Mouse (Mus musculus): ENCODE results near the gene Efl1. TPM values are rescaled to one million over a fixed set of nuclear protein-coding genes. Genes with fewer than 3 reads are reported as not detected.
A peak's percentile ranks its signal among the peaks of the same experiment; 100 is the strongest.
"Not testable (repeated sequence)": the region's sequence is repeated elsewhere in the genome, so short reads cannot be mapped to it uniquely, and the experiment has no call there.

Efl1 gene
- total RNA-seq, 4 experiments from 2014 or later = 15.2 to 17.5 (median 15.9) TPM

DNA sequence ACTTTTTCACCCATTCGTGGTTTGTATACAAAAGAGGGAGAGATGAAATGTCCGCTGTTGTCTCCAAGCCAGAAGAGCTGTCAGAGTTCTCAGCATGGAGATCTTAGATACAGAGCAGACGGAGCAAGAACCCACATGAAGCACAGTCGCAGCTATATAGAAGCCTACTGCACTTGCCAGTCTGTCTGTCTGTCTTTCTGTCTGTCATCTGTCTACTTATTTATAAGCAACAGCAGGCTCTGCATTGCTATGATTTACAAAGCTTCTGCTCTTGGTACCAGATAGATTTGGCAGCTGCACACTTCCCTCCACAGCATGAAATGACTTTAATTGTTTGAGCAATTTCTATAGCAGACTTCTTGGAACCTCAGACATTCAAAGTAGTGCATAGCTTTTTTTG lies 110.1 kb downstream of the Efl1 start:
- no peak for DNase-seq (ENCODE audit: low spot score in 2 of 2)

GRCm38 (mm10) chr7:82759091-82759490 lies 110.7 kb downstream of the Efl1 start:
- no peak for DNase-seq (ENCODE audit: low spot score in 2 of 2)

- no peak for DNase-seq (ENCODE audit: low spot score in 2 of 2)
Observed at GRCm38 (mm10) chr7:82764951-82765350, 116.5 kb downstream of the Efl1 start.

DNA sequence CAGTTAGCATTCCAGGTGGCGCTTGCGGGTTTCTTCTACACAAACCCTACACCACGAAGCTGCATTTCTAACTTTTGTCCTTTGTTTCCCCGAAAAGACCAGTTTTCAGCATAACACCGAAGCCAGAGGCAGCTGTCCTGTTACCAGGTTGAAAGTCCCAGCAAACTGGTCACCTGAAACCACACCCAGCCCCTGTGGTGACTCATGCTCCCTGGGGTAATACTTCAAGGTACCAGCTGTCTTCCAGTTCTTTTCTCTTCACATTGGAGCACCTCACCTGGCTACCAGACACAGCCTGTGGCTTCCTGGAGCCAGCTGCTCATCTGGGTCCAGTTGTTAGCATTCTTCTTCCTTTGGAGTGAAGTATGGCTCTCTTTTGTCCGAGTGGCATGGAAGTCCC lies 118.2 kb downstream of the Efl1 start:
- DNase-seq (ENCODE audit: low spot score in 2 of 2) = no peak

- no peak for DNase-seq (ENCODE audit: low spot score in 2 of 2)
Observed at GRCm38 (mm10) chr7:82770207-82770606, 121.8 kb downstream of the Efl1 start.

- not testable (repeated sequence) for DNase-seq (ENCODE audit: low spot score in 2 of 2)
Observed at GRCm38 (mm10) chr7:82770957-82771660, 122.7 kb downstream of the Efl1 start.

- DNase-seq (ENCODE audit: low spot score in 2 of 2) = not testable (repeated sequence)
Observed at GRCm38 (mm10) chr7:82771661-82772021, 123.2 kb downstream of the Efl1 start.

- no peak for DNase-seq (ENCODE audit: low spot score in 2 of 2)
Observed at GRCm38 (mm10) chr7:82772481-82772880, 124.1 kb downstream of the Efl1 start.

DNA sequence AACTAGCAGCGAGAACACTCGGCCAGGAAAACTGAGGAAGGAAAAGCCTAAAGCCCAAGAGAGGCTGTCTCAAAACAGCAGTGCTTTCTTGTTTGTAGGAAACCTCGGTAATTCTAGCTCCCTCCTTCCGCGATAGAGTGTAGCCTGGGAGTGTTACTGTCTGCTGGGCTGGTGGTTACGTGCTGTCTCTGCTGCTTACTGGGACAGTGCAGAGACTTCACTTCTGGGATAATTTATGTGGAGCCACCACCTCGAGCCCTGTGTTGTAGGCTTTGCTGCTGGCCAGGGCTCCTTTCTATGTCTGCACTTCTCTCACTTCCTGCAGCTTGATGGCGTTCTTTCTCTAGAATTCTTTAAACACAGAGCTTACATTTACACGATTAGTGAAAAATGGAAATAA lies 124.7 kb downstream of the Efl1 start:
- no peak for DNase-seq (ENCODE audit: low spot score in 2 of 2)

GRCm38 (mm10) chr7:82773884-82774283 lies 125.5 kb downstream of the Efl1 start:
- no peak for DNase-seq (ENCODE audit: low spot score in 2 of 2)

GRCm38 (mm10) chr7:82775090-82775489 lies 126.7 kb downstream of the Efl1 start:
- DNase-seq (ENCODE audit: low spot score in 2 of 2) = no peak

DNA sequence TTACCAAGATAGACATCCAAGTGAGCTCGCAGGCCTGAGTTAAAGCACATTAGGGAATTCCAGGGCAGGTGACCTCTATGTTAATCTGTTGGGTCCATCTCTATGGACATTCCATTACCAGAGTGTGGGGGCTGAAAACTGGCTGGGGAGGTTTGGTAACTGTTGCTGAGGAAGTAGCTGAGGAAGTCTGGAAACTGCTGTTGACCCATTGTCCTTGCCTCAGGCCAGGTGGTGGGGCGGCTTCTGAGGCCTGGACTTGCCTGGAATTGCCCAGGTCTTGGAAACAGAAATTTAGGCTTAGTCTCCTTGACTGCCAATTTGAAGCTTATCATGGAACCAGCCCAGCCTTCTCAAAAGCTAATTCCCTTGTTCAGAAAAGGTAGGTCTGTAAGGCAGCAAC lies 134.7 kb downstream of the Efl1 start:
- DNase-seq (ENCODE audit: low spot score in 2 of 2) = no peak

DNA sequence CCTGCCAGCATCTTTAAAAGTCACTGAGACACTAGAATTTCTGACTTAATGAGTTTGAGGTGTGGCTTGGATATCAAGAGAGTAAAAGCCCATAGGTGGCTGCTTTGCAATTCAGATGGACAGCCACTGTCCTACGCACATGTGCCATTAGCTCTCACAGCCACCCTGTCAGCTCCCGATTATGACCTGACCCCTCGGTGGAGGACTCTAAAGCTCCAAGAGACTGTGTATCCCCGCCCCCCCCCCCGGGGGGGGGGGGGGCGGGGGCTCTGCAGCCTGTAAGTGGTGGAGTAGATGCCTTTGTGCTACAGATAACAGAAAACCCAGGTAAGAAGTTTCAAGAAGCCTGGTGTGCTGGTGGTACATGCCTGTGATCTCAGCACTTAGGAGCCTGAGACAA lies 135.3 kb downstream of the Efl1 start:
- no peak for DNase-seq (ENCODE audit: low spot score in 2 of 2)

DNA sequence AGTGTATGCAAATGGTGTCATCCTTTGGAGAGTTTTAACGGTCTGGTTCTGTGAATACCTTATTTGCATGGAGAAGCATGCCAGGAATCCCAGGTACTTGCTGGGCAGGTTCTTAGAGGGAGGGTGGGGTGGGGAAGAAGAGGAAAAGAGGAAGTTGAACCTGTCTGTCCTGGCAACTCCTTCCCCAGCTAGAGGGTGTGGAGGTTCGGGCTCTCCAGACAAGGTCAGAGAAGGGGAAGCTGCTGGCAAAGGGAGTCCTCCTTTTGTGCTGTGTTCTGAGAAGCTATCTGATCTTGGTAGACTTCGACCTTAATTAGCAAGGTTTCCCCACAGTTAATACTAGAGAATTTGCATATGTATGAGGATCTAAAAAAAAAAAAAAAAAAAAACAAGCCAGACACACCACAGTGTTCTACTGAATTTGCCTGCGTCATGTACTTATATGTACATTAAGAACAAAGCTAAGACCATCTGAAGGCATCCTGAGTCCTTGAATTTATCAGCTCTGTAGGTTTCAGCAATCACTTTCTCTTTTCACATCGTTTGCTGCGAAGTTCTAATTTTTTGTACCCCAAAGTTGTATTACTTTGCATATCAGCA lies 137.0 kb downstream of the Efl1 start:
- no peak for DNase-seq (ENCODE audit: low spot score in 2 of 2)

DNA sequence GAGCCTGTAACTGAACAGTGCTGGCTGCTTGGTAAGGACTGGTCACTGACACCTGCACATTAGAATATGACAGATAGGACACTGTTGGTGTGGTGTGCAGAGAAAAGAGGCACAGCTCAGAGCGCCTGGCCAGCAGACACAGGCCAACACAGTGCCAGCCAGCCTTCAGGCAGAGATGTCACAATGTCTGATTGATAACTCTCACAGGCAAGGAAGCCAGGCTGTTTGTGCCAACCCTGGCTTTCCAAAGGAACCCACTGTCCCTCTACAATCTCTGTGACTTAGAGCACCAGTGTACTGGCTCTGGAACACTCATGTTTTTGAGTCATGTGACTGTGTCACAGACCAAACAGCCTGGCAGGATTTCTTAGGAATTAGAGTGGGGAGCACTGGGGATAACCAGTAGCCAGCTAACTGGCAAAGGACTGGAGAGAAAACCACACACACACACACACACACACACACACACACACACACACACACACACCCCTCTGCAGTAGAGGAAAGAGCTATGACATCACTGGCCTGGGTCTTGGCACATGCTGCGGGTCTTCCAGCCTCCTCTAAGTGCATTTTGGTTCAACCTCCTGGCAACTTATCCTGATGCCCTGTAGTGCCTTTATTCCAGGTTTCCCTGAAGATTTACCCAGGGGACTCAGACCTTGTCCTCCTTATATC lies 137.7 kb downstream of the Efl1 start:
- peak in 1 of 2 experiments; percentile 29 for DNase-seq (ENCODE audit: low spot score in 2 of 2)

DNA sequence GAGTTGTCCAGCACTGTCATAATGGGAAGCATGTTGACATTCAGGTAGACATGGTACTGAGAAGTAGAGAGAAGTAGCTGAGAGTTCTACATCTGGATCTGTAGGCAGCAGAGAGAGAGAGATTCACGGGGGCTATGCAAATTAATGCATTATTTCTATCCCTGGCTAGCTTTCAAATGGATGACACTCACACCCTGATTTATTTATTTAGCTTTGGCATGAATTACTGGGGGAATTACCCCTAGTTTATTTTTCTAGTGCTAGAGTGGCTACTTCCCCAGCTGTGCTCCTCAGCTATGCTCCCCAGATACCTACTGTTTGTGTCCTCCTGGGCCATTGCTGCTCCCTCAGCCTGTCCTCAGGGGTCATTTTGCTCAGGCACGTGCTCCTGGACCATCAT lies 144.2 kb downstream of the Efl1 start:
- DNase-seq (ENCODE audit: low spot score in 2 of 2) = no peak

DNA sequence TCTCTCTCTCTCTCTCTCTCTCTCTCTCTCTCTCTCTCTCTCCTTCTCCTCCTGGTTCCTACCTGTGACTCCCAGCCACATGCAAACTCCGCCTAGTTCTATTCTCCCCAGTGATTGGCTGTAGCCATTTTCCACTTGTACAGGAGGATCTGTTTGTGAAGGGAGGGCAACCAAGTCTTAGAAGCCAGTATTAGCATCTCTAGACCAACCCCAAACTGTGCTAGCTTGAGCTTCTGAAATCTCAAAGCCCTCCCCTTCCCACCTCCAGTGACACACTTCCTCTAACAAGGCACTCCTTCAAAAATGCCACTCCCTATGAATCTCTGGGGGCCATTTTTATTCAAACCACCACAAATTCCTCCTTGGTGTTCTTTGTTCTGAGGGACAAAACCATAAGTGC lies 144.7 kb downstream of the Efl1 start:
- no peak for DNase-seq (ENCODE audit: low spot score in 2 of 2)

DNA sequence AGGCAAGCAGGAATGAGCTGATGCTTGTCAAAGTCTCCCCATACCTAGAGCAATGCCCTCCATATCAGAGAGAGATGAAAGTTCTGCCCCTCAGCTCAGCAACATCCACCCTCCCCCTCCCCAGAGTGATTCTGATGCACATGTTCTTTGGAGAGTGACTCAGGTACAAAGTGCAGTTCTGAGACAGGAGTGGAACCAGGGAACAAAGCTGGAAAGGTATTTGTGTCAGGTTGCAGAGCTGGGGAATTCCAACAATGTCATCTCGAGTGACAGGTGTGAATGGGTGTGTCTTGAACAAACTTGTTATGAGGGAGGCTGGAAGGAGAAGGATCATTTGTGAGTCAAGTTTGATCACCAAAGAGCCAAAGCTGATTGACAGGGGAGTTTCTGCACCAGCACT lies 146.1 kb downstream of the Efl1 start:
- no peak for DNase-seq (ENCODE audit: low spot score in 2 of 2)

DNA sequence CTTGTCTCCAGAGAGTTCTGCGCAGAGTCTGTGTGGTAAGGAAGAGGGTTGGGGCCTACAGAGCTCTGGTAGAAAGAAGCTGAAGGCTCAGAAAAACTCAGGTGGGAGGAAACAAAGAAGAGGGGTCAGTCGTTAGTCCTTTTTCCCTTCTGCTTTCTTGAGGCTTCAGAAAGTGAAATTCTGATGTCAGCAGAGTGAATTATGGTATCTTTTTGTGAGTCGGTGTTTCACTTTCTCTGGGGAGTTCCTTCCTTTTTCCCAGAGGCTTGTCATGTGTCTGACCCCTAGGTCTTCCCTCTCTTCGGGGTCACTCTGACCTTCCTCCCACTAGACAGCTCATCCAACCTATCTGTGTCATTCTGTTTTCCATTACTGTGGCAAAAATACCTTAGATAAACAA lies 153.8 kb downstream of the Efl1 start:
- no peak for DNase-seq (ENCODE audit: low spot score in 2 of 2)

DNA sequence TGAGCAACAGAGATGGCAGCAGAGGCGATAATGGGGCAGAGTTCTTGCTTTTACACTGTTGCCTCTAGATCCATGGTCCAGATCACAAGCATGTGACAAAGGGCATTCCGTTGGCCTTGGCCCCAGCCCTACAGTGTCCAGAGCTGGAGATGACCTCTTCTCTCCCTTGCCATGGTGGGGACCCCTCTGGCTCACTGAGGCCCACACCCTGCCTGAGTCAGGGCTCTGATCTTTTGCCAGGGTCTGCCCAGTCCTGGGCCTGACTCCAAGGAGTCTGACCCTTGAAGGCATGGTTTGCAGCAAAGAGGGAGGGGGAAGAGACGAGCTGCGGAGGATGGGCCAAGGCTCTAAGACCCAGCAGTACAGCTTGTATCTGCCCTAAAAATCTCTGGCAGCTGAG lies 159.8 kb downstream of the Efl1 start:
- DNase-seq (ENCODE audit: low spot score in 2 of 2) = no peak

- no peak for DNase-seq (ENCODE audit: low spot score in 2 of 2)
Observed at GRCm38 (mm10) chr7:82809126-82809525, 160.7 kb downstream of the Efl1 start.

DNA sequence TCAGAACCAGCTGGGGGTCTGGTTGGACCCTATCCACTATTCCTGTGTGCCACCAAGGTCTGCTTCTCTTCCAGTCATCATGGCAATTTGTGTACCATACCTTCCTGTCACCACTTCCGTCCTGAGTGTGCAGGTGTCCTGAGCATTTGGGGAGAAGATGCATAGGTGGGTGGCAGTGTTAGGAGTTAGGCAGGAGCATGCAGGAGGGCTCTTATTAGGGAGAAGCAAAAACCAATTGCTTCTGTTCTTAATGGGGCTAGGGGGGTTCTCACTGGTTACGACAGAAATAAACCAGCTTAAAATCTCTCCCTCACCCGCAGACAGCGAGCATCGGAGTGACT lies 162.4 kb downstream of the Efl1 start:
- no peak for DNase-seq (ENCODE audit: low spot score in 2 of 2)
